8 mouse cellular contexts compared by ENCODE assay signal in the genomic region with DNA sequence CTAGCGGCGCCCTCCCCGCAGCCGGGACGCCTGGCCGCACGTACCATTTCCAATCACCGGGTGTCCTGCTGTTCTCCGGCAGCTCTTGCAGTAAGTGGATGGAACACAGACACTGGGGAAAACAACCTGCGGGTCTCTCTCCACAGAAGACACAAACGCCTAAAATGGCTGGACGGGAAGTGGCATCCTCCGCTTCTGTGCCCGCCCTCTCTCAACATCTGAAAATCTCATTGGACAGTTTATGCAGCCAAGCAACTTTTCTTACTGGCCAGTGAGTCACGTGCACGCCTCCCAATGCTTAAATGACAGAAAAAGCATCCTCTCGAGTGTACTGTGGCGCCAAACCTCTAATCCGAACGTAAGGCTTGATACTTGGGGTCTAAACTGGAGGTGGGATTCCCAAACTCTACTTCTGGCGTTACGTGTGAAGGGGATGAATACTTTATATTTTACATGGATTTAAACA. TPM values are rescaled to one million over a fixed set of nuclear protein-coding genes. Genes with fewer than 3 reads are reported as not detected.
A peak's percentile ranks its signal among the peaks of the same experiment; 100 is the strongest.
DNase-seq lines count a peak whose midpoint lies in the region; ATAC-seq and TF ChIP-seq lines count a peak whose summit lies in the region.

Gene Zfp871 (minus strand): TSS at position 194 of the 466 bp plus-strand sequence.

- H3K4me1 ChIP-seq in hindbrain, embryonic 10.5 days (replicated peaks) = peaks cover 23% of the 10 kb centered on the region
- peaks cover 7% of the 10 kb centered on the region; the same call in 1 of the 2 replicates for H3K4me1 ChIP-seq in lung, postnatal 0 days (ENCODE audit: insufficient read depth, low read depth, low read length)

- no peak for TF ChIP-seq CTCF in lung, postnatal 0 days (IDR thresholded peaks at IDR 0.05)

- no peak for TF ChIP-seq EP300 in lung, postnatal 0 days (IDR thresholded peaks at IDR 0.05)

- H3K9ac ChIP-seq in lung, postnatal 0 days (replicated peaks; ENCODE audit: low read depth) = peak within 1 kb of the TSS; percentile 88

- under 1% methylated on average over 22 of the region's 22 CpGs for WGBS in hindbrain, embryonic 10.5 days
- WGBS in lung, postnatal 0 days = under 1% methylated on average over 22 of the region's 22 CpGs

- ATAC-seq in frontal cortex, adult (ENCODE audit: low TSS enrichment) = peak; percentile 99
- ATAC-seq in lung, postnatal 0 days = peak; percentile 99

- H3K4me2 ChIP-seq in lung, postnatal 0 days (replicated peaks; ENCODE audit: low read depth, low read length) = peak within 1 kb of the TSS; percentile 62

- peak within 1 kb of the TSS; percentile 95 for H3K27ac ChIP-seq in hindbrain, embryonic 10.5 days
- peak within 1 kb of the TSS; percentile 95 for H3K27ac ChIP-seq in lung, postnatal 0 days (ENCODE audit: low read length)

- H3K27me3 ChIP-seq in hindbrain, embryonic 10.5 days (ENCODE audit: insufficient read depth, poor library complexity, severe bottlenecking) = no peaks in the 10 kb centered on the region
- H3K27me3 ChIP-seq in lung, postnatal 0 days (replicated peaks; ENCODE audit: insufficient read depth, low read length) = no peaks in the 10 kb centered on the region

- DNase-seq in MN1 (ENCODE audit: low spot score) = peak; percentile 93
- peak; percentile 93 for DNase-seq in cerebellum, adult 9-10 months
- DNase-seq in hindbrain, embryonic 10.5 days (ENCODE audit: low spot score) = peak; percentile 86
- DNase-seq in layer of hippocampus, adult 9-11 months = peak; percentile 94
- DNase-seq in lung, postnatal 0 days (ENCODE audit: low spot score) = peak; percentile 97
- DNase-seq in ovary, postnatal 14 days (ENCODE audit: low spot score) = peak; percentile 70
- DNase-seq in thymus, postnatal 14 days = peak; percentile 85

- H3K36me3 ChIP-seq in hindbrain, embryonic 10.5 days = peaks cover 35% of the 10 kb centered on the region
- H3K36me3 ChIP-seq in lung, postnatal 0 days (ENCODE audit: insufficient read depth, low read length) = no peaks in the 10 kb centered on the region

- peaks cover 8% of the 10 kb centered on the region; the same call in 1 of the 2 replicates for H3K9me3 ChIP-seq in hindbrain, embryonic 10.5 days
- no peaks in the 10 kb centered on the region for H3K9me3 ChIP-seq in lung, postnatal 0 days (ENCODE audit: low read length)

- peak within 1 kb of the TSS; percentile 99 for H3K4me3 ChIP-seq in hindbrain, embryonic 10.5 days
- H3K4me3 ChIP-seq in lung, postnatal 0 days (ENCODE audit: low read depth, low read length) = peak within 1 kb of the TSS; percentile 71

RNA-seq across cellular contexts. Expression of gene Zfp871, which starts in this region (rescaled TPM):
- polyA plus RNA-seq in hindbrain, embryonic 10.5 days (2016; fragmentation: Nextera tagmentation; extraction: Ambion mirVana) = 38.6 and 45.4 TPM in 2 replicates
- polyA plus RNA-seq in lung, postnatal 0 days (2015; fragmentation: Nextera tagmentation; extraction: Ambion mirVana) = 18.9 and 21.5 TPM in 2 replicates

Comparison
In these comparisons a context has a peak if more than half of its experiments do, and no peak if none do; other contexts are left out.
1. Peak in every context shown above with its lines: DNase-seq, ATAC-seq, H3K4me3 ChIP-seq and H3K27ac ChIP-seq.